Mouse (Mus musculus) E14TG2a.4 (cell line): ENCODE results near the gene Prex1.

Experiments used
- H3K27me3 ChIP-seq: 2 replicates; pipeline ENCODE4 v1.6.1; 2014; ENCODE audit warnings: low read length, control low read depth; ENCODE audit not compliant: insufficient read depth
- H3K36me3 ChIP-seq: 2 replicates; pipeline ENCODE4 v1.6.1; 2014; ENCODE audit warnings: low read length, control low read depth; ENCODE audit not compliant: insufficient read depth
- H3K4me1 ChIP-seq: replicated peaks from 2 replicates; pipeline ENCODE4 v1.6.1; 2014; ENCODE audit warnings: low read depth, low read length, control low read depth
- H3K4me3 ChIP-seq: replicated peaks from 2 replicates; pipeline ENCODE4 v1.5.1; 2014; ENCODE audit warnings: mild to moderate bottlenecking, low read length
- H3K9me3 ChIP-seq: 2 replicates; pipeline ENCODE4 v1.6.1; 2014; ENCODE audit warnings: low read length, control low read depth
- CTCF ChIP-seq: conservative IDR thresholded peaks from 2 replicates; pipeline ENCODE4 v1.5.1; 2014; ENCODE audit warnings: low read length
- NANOG ChIP-seq: IDR thresholded peaks from 2 replicates; pipeline ENCODE4 v1.6.1; 2014; ENCODE audit warnings: borderline replicate concordance, low read length, mixed read lengths
- POU5F1 ChIP-seq: IDR thresholded peaks from 2 replicates; pipeline ENCODE4 v1.6.1; 2014; ENCODE audit warnings: low read length, borderline replicate concordance

The Prex1 gene

DNA sequence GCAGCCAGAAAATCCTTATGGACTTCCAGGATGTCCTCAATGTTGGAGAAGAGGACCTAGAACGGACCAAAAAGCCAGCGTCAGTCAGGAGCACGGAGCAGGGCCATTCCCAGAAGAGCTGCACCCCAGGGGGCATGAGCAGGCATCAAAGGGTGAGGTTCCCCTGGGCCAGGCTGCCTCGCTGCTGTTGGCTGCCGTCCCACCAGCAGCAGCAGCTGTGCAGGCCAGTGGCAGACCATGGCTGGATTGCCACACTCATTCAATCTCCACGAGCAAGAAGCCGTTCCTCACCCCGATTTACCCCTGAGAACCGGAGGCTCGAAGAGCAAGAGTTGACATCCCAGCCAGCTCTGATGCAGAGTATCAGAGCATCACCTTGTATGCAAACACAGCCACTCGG lies 68.8 kb downstream of the Prex1 start:
- no peak for TF ChIP-seq CTCF
- TF ChIP-seq POU5F1: no peak
- TF ChIP-seq NANOG: no peak
- H3K27me3 ChIP-seq: peaks cover 3% of the 10 kb centered on the region; the same call in 1 of the 2 replicates
- no peaks in the 10 kb centered on the region for H3K36me3 ChIP-seq
- no peak overlapping the region for H3K4me3 ChIP-seq
- peaks cover 23% of the 10 kb centered on the region for H3K4me1 ChIP-seq
- no peaks in the 10 kb centered on the region for H3K9me3 ChIP-seq

- H3K4me1 ChIP-seq: peaks cover 35% of the 10 kb centered on the region
- no peaks in the 10 kb centered on the region for H3K9me3 ChIP-seq
- H3K36me3 ChIP-seq: no peaks in the 10 kb centered on the region
- TF ChIP-seq CTCF: no peak
- TF ChIP-seq POU5F1: no peak
- no peak for TF ChIP-seq NANOG
- no peak overlapping the region for H3K4me3 ChIP-seq
- H3K27me3 ChIP-seq: peaks cover 6% of the 10 kb centered on the region; the same call in 1 of the 2 replicates
These were observed 71.0 kb downstream of the Prex1 start for GRCm38 (mm10) chr2:166642581-166642987.

- Histone ChIP-seq H3K27me3 (peaks cover 13% of the 10 kb centered on the region; the same call in 1 of the 2 replicates), H3K4me3 (no peak overlapping the region), H3K36me3 (no peaks in the 10 kb centered on the region), H3K4me1 (peaks cover 22% of the 10 kb centered on the region), H3K9me3 (no peaks in the 10 kb centered on the region)
- TF ChIP-seq NANOG: no peak
- no peak for TF ChIP-seq CTCF
- no peak for TF ChIP-seq POU5F1
These were observed 73.9 kb downstream of the Prex1 start for GRCm38 (mm10) chr2:166639750-166640149.

- Histone ChIP-seq H3K4me1 (peaks cover 18% of the 10 kb centered on the region), H3K9me3 (no peaks in the 10 kb centered on the region), H3K4me3 (no peak overlapping the region), H3K27me3 (peaks cover 13% of the 10 kb centered on the region; the same call in 1 of the 2 replicates), H3K36me3 (no peaks in the 10 kb centered on the region)
- TF ChIP-seq NANOG: no peak
- TF ChIP-seq CTCF: no peak
- TF ChIP-seq POU5F1: no peak
These were observed 74.5 kb downstream of the Prex1 start for GRCm38 (mm10) chr2:166638947-166639641.

DNA sequence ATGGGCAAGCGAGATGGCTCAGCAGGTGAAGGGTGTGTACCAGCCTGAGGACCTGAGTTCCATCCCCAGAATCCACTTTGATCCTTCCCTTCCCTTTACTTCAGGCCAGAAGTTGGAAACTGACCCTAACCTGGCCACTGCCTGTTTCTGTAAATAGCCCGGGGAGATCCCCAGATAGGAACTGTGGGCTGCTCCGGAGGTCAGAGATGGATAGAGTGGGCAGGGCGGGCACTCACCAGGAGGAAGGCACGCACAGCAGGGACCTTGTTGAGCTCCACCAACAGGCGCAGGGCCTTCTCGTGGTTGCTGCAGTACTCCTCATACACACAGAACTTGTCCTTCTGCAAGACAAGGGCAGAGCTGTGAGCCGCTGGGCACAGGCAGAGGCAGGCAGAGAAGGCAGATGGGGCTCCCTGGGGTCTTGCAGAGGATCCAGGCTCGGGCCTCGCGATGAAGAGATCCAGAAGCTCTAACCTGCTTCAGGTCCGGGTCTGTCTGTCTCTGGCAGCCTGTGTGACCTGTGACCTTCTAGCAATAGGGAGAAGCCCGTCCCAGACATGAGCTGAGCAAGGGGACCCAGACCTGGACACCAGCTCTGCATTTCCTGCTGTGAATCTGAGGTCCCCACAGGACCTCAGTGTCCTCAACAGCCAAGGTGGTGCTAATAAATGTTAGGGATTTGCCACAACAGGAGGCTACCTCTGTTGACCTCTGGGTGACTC lies 75.4 kb downstream of the Prex1 start:
- TF ChIP-seq POU5F1: no peak
- no peak for TF ChIP-seq NANOG
- no peak for TF ChIP-seq CTCF
- no peaks in the 10 kb centered on the region for H3K36me3 ChIP-seq
- H3K4me3 ChIP-seq: no peak overlapping the region
- peaks cover 18% of the 10 kb centered on the region for H3K4me1 ChIP-seq
- peaks cover 13% of the 10 kb centered on the region; the same call in 1 of the 2 replicates for H3K27me3 ChIP-seq
- no peaks in the 10 kb centered on the region for H3K9me3 ChIP-seq

DNA sequence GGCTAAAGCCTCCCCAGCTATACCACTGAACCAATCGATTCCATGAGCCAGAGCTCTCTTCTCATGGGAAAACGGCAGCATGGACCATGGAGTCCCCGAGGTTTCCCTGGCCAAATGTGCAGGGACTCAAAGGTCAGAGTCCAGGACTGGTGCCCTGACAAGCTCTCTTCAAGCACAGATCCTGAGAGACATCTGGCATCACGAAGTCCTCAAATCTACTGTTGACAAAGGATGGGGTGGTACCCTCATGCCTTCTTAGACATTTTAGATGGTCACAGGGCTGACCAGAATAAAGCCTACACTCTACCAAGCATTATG lies 76.0 kb downstream of the Prex1 start:
- Histone ChIP-seq H3K9me3 (no peaks in the 10 kb centered on the region), H3K36me3 (no peaks in the 10 kb centered on the region), H3K4me1 (peaks cover 22% of the 10 kb centered on the region), H3K4me3 (no peak overlapping the region), H3K27me3 (peaks cover 13% of the 10 kb centered on the region; the same call in 1 of the 2 replicates)
- TF ChIP-seq POU5F1: no peak
- TF ChIP-seq CTCF: no peak
- TF ChIP-seq NANOG: no peak

GRCm38 (mm10) chr2:166636867-166637672 lies 76.6 kb downstream of the Prex1 start:
- Histone ChIP-seq H3K4me3 (no peak overlapping the region), H3K36me3 (no peaks in the 10 kb centered on the region), H3K4me1 (peaks cover 27% of the 10 kb centered on the region), H3K27me3 (peaks cover 10% of the 10 kb centered on the region; the same call in 1 of the 2 replicates), H3K9me3 (no peaks in the 10 kb centered on the region)
- no peak for TF ChIP-seq NANOG
- no peak for TF ChIP-seq POU5F1
- TF ChIP-seq CTCF: no peak

GRCm38 (mm10) chr2:166635521-166635920 lies 78.1 kb downstream of the Prex1 start:
- Histone ChIP-seq H3K4me1 (peaks cover 35% of the 10 kb centered on the region), H3K4me3 (no peak overlapping the region), H3K36me3 (no peaks in the 10 kb centered on the region), H3K27me3 (peaks cover 10% of the 10 kb centered on the region; the same call in 1 of the 2 replicates), H3K9me3 (no peaks in the 10 kb centered on the region)
- no peak for TF ChIP-seq CTCF
- TF ChIP-seq NANOG: no peak
- no peak for TF ChIP-seq POU5F1
